Mouse (Mus musculus) liver, postnatal 0 days (tissue): Measurements from ENCODE around the gene Carnmt1.

Experiments used
- CTCF ChIP-seq: sonication (generic); IDR thresholded peaks from 2 replicates; pipeline ENCODE4 v1.5.1; 2016; ENCODE audit warnings: antibody characterized with exemption, low read depth
- EP300 ChIP-seq: IDR thresholded peaks from 2 replicates; pipeline ENCODE4 v1.6.1; 2016; ENCODE audit warnings: antibody characterized with exemption, low read depth, mild to moderate bottlenecking

- TF ChIP-seq CTCF (no peak), EP300 (no peak)
Measured at GRCm38 (mm10) chr19:18735901-18736300, 65.3 kb downstream of the Carnmt1 start.
